ENCODE assay signal across 8 mouse cellular contexts in the genomic region with DNA sequence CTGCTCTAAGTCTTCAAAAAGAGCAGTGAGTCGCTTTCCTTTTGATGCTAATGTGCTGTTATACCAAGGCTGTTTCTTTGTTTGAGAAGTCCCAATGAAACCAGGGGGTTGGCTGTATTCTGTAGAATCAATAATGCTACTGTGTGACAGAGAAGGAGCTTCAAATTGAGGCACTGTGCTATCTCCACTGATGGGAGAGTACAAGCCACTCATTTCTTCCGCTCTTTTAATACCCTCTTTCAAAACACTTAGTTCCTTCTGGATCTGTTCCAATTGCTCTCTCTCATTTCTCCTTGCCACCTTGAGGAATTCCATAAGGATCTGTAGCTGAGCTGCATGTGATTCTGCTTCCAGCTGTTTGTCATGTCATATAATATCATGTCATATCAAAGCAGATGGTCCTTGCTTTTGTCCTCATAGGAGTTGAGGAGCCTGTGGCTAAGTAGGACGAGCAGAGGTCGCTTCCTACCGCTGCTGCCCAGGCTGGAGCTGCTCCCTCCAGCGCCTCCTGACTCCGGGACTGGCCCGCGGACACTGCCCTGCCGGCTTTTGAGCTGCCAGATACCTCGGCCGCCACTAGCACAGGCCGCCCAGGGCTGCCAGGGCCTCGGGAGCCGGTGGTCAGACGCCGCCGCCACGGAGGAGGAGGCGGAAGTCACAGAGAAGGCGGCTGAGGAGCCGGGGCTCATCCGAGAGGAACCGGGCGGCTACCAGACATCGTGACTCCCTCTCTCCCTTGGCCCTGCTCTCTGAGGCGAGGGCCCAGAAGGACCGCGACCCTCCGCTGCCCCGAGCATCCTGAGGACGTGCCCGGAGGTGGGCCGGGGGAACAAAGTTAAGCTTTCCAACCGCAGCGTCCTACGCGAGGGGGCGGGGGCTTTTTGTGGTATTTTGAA. TPM values are rescaled to one million over a fixed set of nuclear protein-coding genes. Genes with fewer than 3 reads are reported as not detected.
DNase-seq lines count a peak whose midpoint lies in the region; ATAC-seq and TF ChIP-seq lines count a peak whose summit lies in the region.

No protein-coding gene starts in this region.

- peak; percentile 65; the same call in 1 of the 2 replicates for ATAC-seq in lung, embryonic 14.5 days (ENCODE audit: insufficient read depth)
- no peak for ATAC-seq in limb, embryonic 13.5 days (ENCODE audit: low FRiP score, low read depth)
- ATAC-seq in neural tube, embryonic 12.5 days (ENCODE audit: low FRiP score, low read depth), result peak; percentile 65

- H3K27me3 ChIP-seq in lung, embryonic 14.5 days (ENCODE audit: insufficient read depth, low read length), result no peaks in the 10 kb centered on the region
- peaks cover 29% of the 10 kb centered on the region for H3K27me3 ChIP-seq in limb, embryonic 13.5 days
- H3K27me3 ChIP-seq in neural tube, embryonic 12.5 days (replicated peaks), result 0 out of 2 replicates have a peak, but pooled peaks cover 3% of the 10 kb centered on the region

- TF ChIP-seq CTCF in lung, embryonic 14.5 days (IDR thresholded peaks at IDR 0.05; ENCODE audit: low read depth), result no peak

- H3K36me3 ChIP-seq in lung, embryonic 14.5 days (ENCODE audit: insufficient read depth), result no peaks in the 10 kb centered on the region
- no peaks in the 10 kb centered on the region for H3K36me3 ChIP-seq in limb, embryonic 13.5 days
- H3K36me3 ChIP-seq in neural tube, embryonic 12.5 days, result no peaks in the 10 kb centered on the region

- H3K4me3 ChIP-seq in lung, embryonic 14.5 days (ENCODE audit: low read depth, low read length), result peak overlapping the region; percentile 37
- peak overlapping the region; percentile 44 for H3K4me3 ChIP-seq in limb, embryonic 13.5 days
- peak overlapping the region; percentile 39 for H3K4me3 ChIP-seq in neural tube, embryonic 12.5 days

- peak overlapping the region; percentile 73 for H3K4me2 ChIP-seq in lung, embryonic 14.5 days
- peak overlapping the region; percentile 73 for H3K4me2 ChIP-seq in limb, embryonic 13.5 days (replicated peaks)
- peak overlapping the region; percentile 78 for H3K4me2 ChIP-seq in neural tube, embryonic 12.5 days (replicated peaks)

- H3K4me1 ChIP-seq in lung, embryonic 14.5 days (ENCODE audit: insufficient read depth), result no peaks in the 10 kb centered on the region
- H3K4me1 ChIP-seq in limb, embryonic 13.5 days, result peaks cover 5% of the 10 kb centered on the region; the same call in 1 of the 2 replicates
- 0 out of 2 replicates have a peak, but pooled peaks cover 4% of the 10 kb centered on the region for H3K4me1 ChIP-seq in neural tube, embryonic 12.5 days

- 5% methylated on average over 37 of the region's 39 CpGs for WGBS in lung, embryonic 14.5 days
- 8% methylated on average over 39 of the region's 39 CpGs for WGBS in limb, embryonic 13.5 days
- 9% methylated on average over 39 of the region's 39 CpGs for WGBS in neural tube, embryonic 12.5 days

- intact Hi-C loops in heart, postnatal 14 days (cut with DNase I), result no loop called here

- H3K27ac ChIP-seq in lung, embryonic 14.5 days (ENCODE audit: low read depth), result no peak overlapping the region
- no peak overlapping the region for H3K27ac ChIP-seq in limb, embryonic 13.5 days
- H3K27ac ChIP-seq in neural tube, embryonic 12.5 days, result no peak overlapping the region

- H3K9me3 ChIP-seq in lung, embryonic 14.5 days (ENCODE audit: low read depth, low read length), result no peaks in the 10 kb centered on the region
- H3K9me3 ChIP-seq in limb, embryonic 13.5 days, result no peaks in the 10 kb centered on the region
- H3K9me3 ChIP-seq in neural tube, embryonic 12.5 days, result no peaks in the 10 kb centered on the region

- H3K9ac ChIP-seq in lung, embryonic 14.5 days, result peak overlapping the region; percentile 55
- H3K9ac ChIP-seq in limb, embryonic 13.5 days, result peak overlapping the region; percentile 62
- H3K9ac ChIP-seq in neural tube, embryonic 12.5 days, result peak overlapping the region; percentile 67

- DNase-seq in lung, embryonic 14.5 days, result peak; percentile 42
- no peak for DNase-seq in lung, postnatal 25 days (ENCODE audit: low spot score)
- DNase-seq in embryo, embryonic 10 days (ENCODE audit: low spot score), result peak; percentile 36
- DNase-seq in heart, postnatal 14 days, result peak; percentile 20
- no peak for DNase-seq in layer of hippocampus, postnatal 36 days
- no peak for DNase-seq in gastrocnemius, adult 18-20 months (ENCODE audit: low spot score)

RNA-seq across cellular contexts. Expression of a gene that starts 45.1 kb away (rescaled TPM):
- polyA plus RNA-seq in lung, embryonic 14.5 days (2014; fragmentation: Nextera tagmentation; extraction: Ambion mirVana), result 59.1 and 65.1 TPM in 2 replicates
- total RNA-seq in heart, postnatal 14 days (2021), result 100 to 1,000 TPM; 210 to 214 TPM
- polyA plus RNA-seq in limb, embryonic 13.5 days (2015; fragmentation: Nextera tagmentation; extraction: Ambion mirVana), result 41.0 and 43.5 TPM in 2 replicates
- 24.2 and 27.2 TPM in 2 replicates for polyA plus RNA-seq in neural tube, embryonic 12.5 days (2016; fragmentation: Nextera tagmentation; extraction: Ambion mirVana)
- total RNA-seq in layer of hippocampus, postnatal 36 days (2021), result 10 to 100 TPM; 41.3 to 42.9 TPM
- 1,000 to 10,000 TPM; 2,006 to 2,015 TPM for total RNA-seq in gastrocnemius, adult 18-20 months (2021)

RNA-seq across cellular contexts. Expression of a gene that starts 52.8 kb away (rescaled TPM):
- polyA plus RNA-seq in lung, embryonic 14.5 days (2014; fragmentation: Nextera tagmentation; extraction: Ambion mirVana), result not detected in 2 replicates
- not detected for total RNA-seq in heart, postnatal 14 days (2021)
- not detected in 2 replicates for polyA plus RNA-seq in limb, embryonic 13.5 days (2015; fragmentation: Nextera tagmentation; extraction: Ambion mirVana)
- polyA plus RNA-seq in neural tube, embryonic 12.5 days (2016; fragmentation: Nextera tagmentation; extraction: Ambion mirVana), result not detected in 2 replicates
- total RNA-seq in layer of hippocampus, postnatal 36 days (2021), result not detected
- not detected for total RNA-seq in gastrocnemius, adult 18-20 months (2021)

RNA-seq across cellular contexts. Expression of a gene that starts 52.8 kb away (rescaled TPM):
- not detected in 2 replicates for polyA plus RNA-seq in lung, embryonic 14.5 days (2014; fragmentation: Nextera tagmentation; extraction: Ambion mirVana)
- total RNA-seq in heart, postnatal 14 days (2021), result not detected
- 0.25 TPM in 1 of 2 replicates, not detected in the other for polyA plus RNA-seq in limb, embryonic 13.5 days (2015; fragmentation: Nextera tagmentation; extraction: Ambion mirVana)
- polyA plus RNA-seq in neural tube, embryonic 12.5 days (2016; fragmentation: Nextera tagmentation; extraction: Ambion mirVana), result not detected in 2 replicates
- total RNA-seq in layer of hippocampus, postnatal 36 days (2021), result not detected
- total RNA-seq in gastrocnemius, adult 18-20 months (2021), result not detected

Comparison
In these comparisons a context has a peak if more than half of its experiments do, and no peak if none do; other contexts are left out.
1. DNase-seq: peak in lung, embryonic 14.5 days (single experiment), embryo, embryonic 10 days (single experiment) and heart, postnatal 14 days (2 of 2); none in lung, postnatal 25 days (single experiment), layer of hippocampus, postnatal 36 days (0 of 2) and gastrocnemius, adult 18-20 months (single experiment).
2. RNA of a gene that starts 45.1 kb away (total RNA-seq): 2,006 to 2,015 TPM in gastrocnemius, adult 18-20 months; 210 to 214 TPM in heart, postnatal 14 days and 41.3 to 42.9 TPM in layer of hippocampus, postnatal 36 days; every median in the first group is over 4 times any median in the second.
3. Peak in every context shown above with its lines, with median percentiles within 50 percentile points of each other: H3K4me2 ChIP-seq, H3K4me3 ChIP-seq and H3K9ac ChIP-seq.